Mouse (Mus musculus): ENCODE data around the gene Gm3667. TPM values are rescaled to one million over a fixed set of nuclear protein-coding genes. Genes with fewer than 3 reads are reported as not detected.
A peak's percentile ranks its signal among the peaks of the same experiment; 100 is the strongest.
"Not testable (repeated sequence)": the region's sequence is repeated elsewhere in the genome, so short reads cannot be mapped to it uniquely, and the experiment has no call there.

Gene Gm3667
- total RNA-seq (2021), result 1 to 10 TPM; 4.3 to 4.5 TPM

- DNase-seq (ENCODE audit: extremely low spot score in 1 of 2, low spot score in 2 of 2), result peak in 1 of 2 experiments; percentile 20
- intact Hi-C loops (cut with DNase I), result not testable (repeated sequence)
Observed at GRCm38 (mm10) chr14:6889521-6890012, at the start of gene Gm3667. TSS of gene Gm3667 (minus strand) at chr14:6889962.

- intact Hi-C loops (cut with DNase I), result not testable (repeated sequence)
- DNase-seq (ENCODE audit: extremely low spot score in 1 of 2, low spot score in 2 of 2), result peak in 1 of 2 experiments; percentile 25
Observed at GRCm38 (mm10) chr14:6899881-6900280, 10.1 kb upstream of the Gm3667 start.

- intact Hi-C loops (cut with DNase I), result not testable (repeated sequence)
- peak in 1 of 2 experiments; percentile 15 for DNase-seq (ENCODE audit: extremely low spot score in 1 of 2, low spot score in 2 of 2)
Observed at GRCm38 (mm10) chr14:6888811-6889210, 951 bp downstream of the Gm3667 start.

GRCm38 (mm10) chr14:6840211-6840610, 49.6 kb downstream of the Gm3667 start, which contains the start of gene Gm3642:
TSS of gene Gm3642 (minus strand) at chr14:6840311.
- intact Hi-C loops (cut with DNase I); DNase-seq (ENCODE audit: extremely low spot score in 1 of 2, low spot score in 2 of 2): not testable (repeated sequence)

DNA sequence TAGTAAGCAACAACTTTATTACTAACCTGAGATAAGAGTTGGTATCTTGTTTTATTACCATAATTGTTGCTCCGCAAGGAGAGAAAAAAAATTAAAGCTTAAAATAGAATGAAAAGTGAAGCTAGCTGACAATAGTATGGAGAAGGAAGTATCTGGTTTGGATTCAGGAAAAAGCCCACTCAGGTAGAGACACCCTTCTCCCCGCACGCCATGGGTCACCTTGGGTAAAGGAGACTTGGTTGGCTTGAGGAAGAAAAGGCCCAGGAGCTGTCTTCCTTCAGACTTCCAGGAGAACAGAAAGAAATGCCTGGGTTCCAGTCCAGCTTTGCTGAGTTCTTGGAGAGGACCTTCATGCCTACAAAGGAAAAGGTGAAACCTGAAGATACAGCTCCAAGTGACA, 66.5 kb downstream of the Gm3667 start:
- DNase-seq (ENCODE audit: extremely low spot score in 1 of 2, low spot score in 2 of 2), result peak in 1 of 2 experiments; percentile 9
- intact Hi-C loops (cut with DNase I), result not testable (repeated sequence)

Other genes starting within 250 kb of the Gm3667 start
- gene Gm10251, start 205.8 kb downstream of the Gm3667 start, total RNA-seq (2021), result not detected
- gene Gm8050, start 169.7 kb downstream of the Gm3667 start, total RNA-seq (2021), result under 1 TPM in 1 of 2 experiments, not detected in 1; 0.21 TPM
- 1 to 10 TPM; 5.1 to 6.9 TPM for gene Gm3636, start 147.6 kb downstream of the Gm3667 start, total RNA-seq (2021)
- gene Gm8362, start 115.6 kb downstream of the Gm3667 start, total RNA-seq (2021), result not detected
- 1 to 10 TPM in 1 of 2 experiments, not detected in 1; 1.0 TPM for gene Gm3642, start 49.7 kb downstream of the Gm3667 start, total RNA-seq (2021)
- gene Gm6356, start 83.9 kb upstream of the Gm3667 start, total RNA-seq (2021), result not detected
- 1 to 10 TPM in 1 of 2 experiments, under 1 TPM in 1; 0.84 to 1.5 TPM for gene Gm10406, start 137.5 kb upstream of the Gm3667 start, total RNA-seq (2021)
- gene Gm3685, start 155.0 kb upstream of the Gm3667 start, total RNA-seq (2021), result not detected
- gene Gm3696, start 210.7 kb upstream of the Gm3667 start, total RNA-seq (2021), result 1 to 10 TPM; 5.3 to 6.8 TPM
- gene Gm6676, start 235.4 kb upstream of the Gm3667 start, total RNA-seq (2021), result not detected

All from left cerebral cortex, postnatal 10 days (tissue).